In genomic region chr8:124045856-124046255, GRCm38 (mm10) we compare ENCODE assay signal across 20 mouse cellular contexts. TPM values are rescaled to one million over a fixed set of nuclear protein-coding genes. Genes with fewer than 3 reads are reported as not detected.
DNase-seq lines count a peak whose midpoint lies in the region; ATAC-seq and TF ChIP-seq lines count a peak whose summit lies in the region.
"Had no signal": no experiment of that assay in that cellular context is flagged by ENCODE, and none has a peak within 500 bp of the region (broad histone marks: within the 10 kb centered on the region; RNA-seq: fewer than 3 reads in every experiment).

No protein-coding gene starts in this region.

- H3K27ac ChIP-seq in liver, postnatal 0 days (ENCODE audit: low read depth): no peak overlapping the region
- H3K27ac ChIP-seq: limb, embryonic 15.5 days had no signal

- no peaks in the 10 kb centered on the region for H3K27me3 ChIP-seq in liver, postnatal 0 days (ENCODE audit: insufficient read depth, low read length)
- H3K27me3 ChIP-seq: limb, embryonic 15.5 days had no signal

- WGBS in liver, postnatal 0 days (ENCODE audit: insufficient replicate concordance): 70% methylated on average over 8 of the region's 8 CpGs

- peaks cover 37% of the 10 kb centered on the region for H3K36me3 ChIP-seq in liver, postnatal 0 days (replicated peaks; ENCODE audit: insufficient read depth, low read length)

- no peak for ATAC-seq in liver, postnatal 0 days
- ATAC-seq in common myeloid progenitor, adult 5-6 weeks (replicated peaks; ENCODE audit: low read depth, poor library complexity, severe bottlenecking): peak; percentile 32; the same call in 1 of the 2 replicates
- ATAC-seq: CD4-positive, CD25-positive, alpha-beta regulatory T cell, adult 4 months; forebrain, postnatal 0 days; hindbrain, embryonic 16.5 days; lung, postnatal 0 days had no signal

- H3K9me3 ChIP-seq in liver, postnatal 0 days (ENCODE audit: low read length): no peaks in the 10 kb centered on the region
- H3K9me3 ChIP-seq: limb, embryonic 15.5 days had no signal

- DNase-seq in liver: peak; percentile 60
- DNase-seq in liver, postnatal 0 days: no peak
- DNase-seq in ES-CJ7 (ENCODE audit: low read depth, low spot score): peak; percentile 38
- DNase-seq in skeletal muscle tissue, adult 2 months (ENCODE audit: low read depth, low spot score): peak; percentile 27
- no peak for DNase-seq in spleen, postnatal 10 days (ENCODE audit: low spot score in 2 of 2)
- DNase-seq in kidney, postnatal 25 days: no peak
- DNase-seq: adrenal gland, postnatal 14 days; cerebellum, adult 18-20 months; forebrain, postnatal 0 days; gastrocnemius, postnatal 25 days; heart, postnatal 4 days; kidney, adult 18-20 months; kidney, postnatal 14 days; thymus, postnatal 36 days had no signal

- no peak overlapping the region for H3K9ac ChIP-seq in liver, postnatal 0 days (replicated peaks)
- H3K9ac ChIP-seq: forebrain, postnatal 0 days; limb, embryonic 15.5 days had no signal

- no peak for TF ChIP-seq EP300 in liver, postnatal 0 days (IDR thresholded peaks at IDR 0.05; ENCODE audit: low read depth)

- no peaks in the 10 kb centered on the region for H3K4me1 ChIP-seq in liver, postnatal 0 days (ENCODE audit: insufficient read depth)
- H3K4me1 ChIP-seq: limb, embryonic 15.5 days had no signal

- H3K4me2 ChIP-seq in liver, postnatal 0 days (ENCODE audit: low read depth, low read length): no peak overlapping the region
- H3K4me2 ChIP-seq: heart, embryonic 11.5 days; limb, embryonic 15.5 days had no signal

- no peak for TF ChIP-seq CTCF in liver, postnatal 0 days (IDR thresholded peaks at IDR 0.05; ENCODE audit: low read depth)

- H3K4me3 ChIP-seq in liver, postnatal 0 days (ENCODE audit: low read depth, low read length): no peak overlapping the region
- H3K4me3 ChIP-seq: limb, embryonic 15.5 days had no signal

RNA-seq across cellular contexts. Expression of gene Urb2, which starts 24.5 kb away (rescaled TPM):
- polyA plus RNA-seq in liver, postnatal 0 days (2015; fragmentation: Nextera tagmentation; extraction: Ambion mirVana): 1.2 TPM in 2 replicates
- total RNA-seq in common myeloid progenitor, adult 5-6 weeks (2017): 25.4 and 28.0 TPM in 2 replicates

RNA-seq across cellular contexts. Expression of gene Taf5l, which starts 24.7 kb away (rescaled TPM):
- 15.0 and 15.1 TPM in 2 replicates for polyA plus RNA-seq in liver, postnatal 0 days (2015; fragmentation: Nextera tagmentation; extraction: Ambion mirVana)
- 45.6 and 46.5 TPM in 2 replicates for total RNA-seq in common myeloid progenitor, adult 5-6 weeks (2017)

Comparison
In these comparisons a context has a peak if more than half of its experiments do, and no peak if none do; other contexts are left out.
1. DNase-seq: peak in liver (single experiment), ES-CJ7 (single experiment) and skeletal muscle tissue, adult 2 months (single experiment); none in liver, postnatal 0 days (single experiment), spleen, postnatal 10 days (0 of 2) and kidney, postnatal 25 days (0 of 2).